Mouse (Mus musculus) ES-CJ7 (cell line): ENCODE measurements around the gene Abtb2.
"Not testable (repeated sequence)": the region's sequence is repeated elsewhere in the genome, so short reads cannot be mapped to it uniquely, and the experiment has no call there.

Source experiments
- DNase-seq: peaks from one replicate; pipeline ENCODE4 v3.0.0; 2011; ENCODE audit warnings: low read depth, low spot score

The Abtb2 gene

GRCm38 (mm10) chr2:103565732-103566422 is at the start of gene Abtb2:
Gene Abtb2 (plus strand): TSS chr2:103566310.
- DNase-seq = peak; percentile 94

GRCm38 (mm10) chr2:103516472-103516871 is 49.6 kb upstream of the Abtb2 start:
- DNase-seq = no peak

GRCm38 (mm10) chr2:103525596-103525995 is 40.5 kb upstream of the Abtb2 start:
- no peak for DNase-seq

GRCm38 (mm10) chr2:103547132-103547531 is 19.0 kb upstream of the Abtb2 start:
- DNase-seq = peak; percentile 76

- not testable (repeated sequence) for DNase-seq
Observed at GRCm38 (mm10) chr2:103550301-103550700, 15.8 kb upstream of the Abtb2 start.

GRCm38 (mm10) chr2:103554041-103554440 is 12.1 kb upstream of the Abtb2 start:
- no peak for DNase-seq

- DNase-seq = peak; percentile 19
Observed at GRCm38 (mm10) chr2:103556125-103556877, 9.8 kb upstream of the Abtb2 start.

GRCm38 (mm10) chr2:103560955-103561354 is 5.2 kb upstream of the Abtb2 start:
- no peak for DNase-seq

- no peak for DNase-seq
Observed at GRCm38 (mm10) chr2:103564427-103565023, 1.6 kb upstream of the Abtb2 start.

GRCm38 (mm10) chr2:103565171-103565591 is 929 bp upstream of the Abtb2 start:
- peak; percentile 42 for DNase-seq

GRCm38 (mm10) chr2:103566423-103566712 is 258 bp downstream of the Abtb2 start:
- no peak for DNase-seq

- peak; percentile 62 for DNase-seq
Observed at GRCm38 (mm10) chr2:103566713-103567521, 807 bp downstream of the Abtb2 start.

- no peak for DNase-seq
Observed at GRCm38 (mm10) chr2:103568161-103568560, 2.1 kb downstream of the Abtb2 start.

GRCm38 (mm10) chr2:103569716-103570115 is 3.6 kb downstream of the Abtb2 start:
- DNase-seq = no peak

GRCm38 (mm10) chr2:103572354-103572753 is 6.2 kb downstream of the Abtb2 start:
- no peak for DNase-seq

- DNase-seq = no peak
Observed at GRCm38 (mm10) chr2:103576371-103576770, 10.3 kb downstream of the Abtb2 start.

GRCm38 (mm10) chr2:103577752-103578662 is 11.9 kb downstream of the Abtb2 start:
- no peak for DNase-seq

- DNase-seq = no peak
Observed at GRCm38 (mm10) chr2:103578663-103579213, 12.6 kb downstream of the Abtb2 start.

GRCm38 (mm10) chr2:103580756-103581155 is 14.6 kb downstream of the Abtb2 start:
- DNase-seq = no peak

GRCm38 (mm10) chr2:103581369-103581897 is 15.3 kb downstream of the Abtb2 start:
- DNase-seq = no peak
